Mouse (Mus musculus) bone marrow macrophage, adult 2 months (primary cell): ENCODE results near the gene Plpp1. TPM values are rescaled to one million over a fixed set of nuclear protein-coding genes. Genes with fewer than 3 reads are reported as not detected.

Source experiments
- H3K27ac ChIP-seq: 2 replicates; pipeline ENCODE4 v1.5.1; 2012; ENCODE audit warnings: low read depth, low read length; ENCODE audit not compliant: insufficient read depth
- H3K4me1 ChIP-seq: 2 replicates; pipeline ENCODE4 v1.6.1; 2012; ENCODE audit warnings: low read length; ENCODE audit not compliant: control insufficient read depth, insufficient read depth
- H3K4me3 ChIP-seq: 2 replicates; pipeline ENCODE4 v1.5.1; 2012; ENCODE audit warnings: mild to moderate bottlenecking, low read length, moderate library complexity; ENCODE audit not compliant: insufficient read depth
- CTCF ChIP-seq: IDR thresholded peaks from 2 replicates; pipeline ENCODE4 v1.5.1; 2012; ENCODE audit warnings: low read depth, mild to moderate bottlenecking, low read length, moderate library complexity
- POLR2A ChIP-seq: IDR thresholded peaks from 2 replicates; pipeline ENCODE4 v1.6.1; 2012; ENCODE audit warnings: mild to moderate bottlenecking, low read depth, low read length, borderline replicate concordance
- polyA plus RNA-seq: library from polyadenylated mRNA; stranded (reverse); fragments of >200 nt; gene quantifications from 2 replicates; pipeline ENCODE4 v1.2.4, GENCODE M21; 2012; ENCODE audit not compliant: missing spikeins, insufficient read depth, insufficient read length

Plpp1 gene
- polyA plus RNA-seq, 1 experiment = 1.8 TPM

DNA sequence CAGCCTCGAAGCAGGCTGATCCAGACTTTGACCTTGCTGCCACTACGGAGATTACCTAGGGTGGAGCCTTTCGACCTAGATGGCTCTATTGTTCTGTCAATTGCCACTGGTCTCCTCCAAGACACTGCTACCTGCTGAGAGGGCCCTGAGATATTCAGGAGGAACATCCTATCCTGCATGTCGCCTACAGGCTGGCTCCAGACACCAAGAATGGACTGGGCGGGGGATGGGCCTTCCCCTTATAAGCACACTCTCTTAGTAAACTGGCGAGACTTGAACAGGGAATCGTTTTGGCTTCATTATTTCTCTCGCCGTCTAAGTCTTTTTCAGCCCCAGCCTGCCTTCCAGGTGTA, 1.7 kb upstream of the Plpp1 start:
- H3K4me1 ChIP-seq = peaks cover 16% of the 10 kb centered on the region
- TF ChIP-seq CTCF (no peak), POLR2A (no peak)

DNA sequence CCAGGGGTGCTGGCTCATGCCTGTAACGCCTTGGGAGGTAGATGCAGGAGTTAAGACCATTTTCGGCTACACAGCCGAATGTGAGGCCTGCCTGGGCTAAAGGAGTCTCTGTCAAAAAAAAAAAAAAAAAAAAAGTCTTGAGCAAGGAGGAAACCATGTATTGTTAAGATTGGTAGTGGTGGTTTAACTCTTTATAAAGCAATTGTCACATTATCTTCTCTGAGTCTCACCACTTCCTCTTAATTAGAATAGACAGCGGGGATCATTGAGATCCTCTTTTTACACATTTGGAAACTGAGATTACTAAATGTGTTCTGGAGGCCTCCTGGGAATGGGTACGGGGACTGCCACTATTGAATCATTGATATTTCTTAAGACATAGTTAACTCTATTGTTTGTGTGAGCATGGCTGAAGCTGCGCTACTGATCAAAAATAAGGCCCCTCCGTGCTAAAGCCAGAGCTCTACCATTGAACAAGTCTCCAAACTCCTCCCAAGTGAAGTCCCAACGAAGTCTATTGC, 811 bp upstream of the Plpp1 start:
- H3K4me3 ChIP-seq = no peak overlapping the region; the same call in 1 of the 2 replicates

More for the DNA sequence above, 1.7 kb upstream of the Plpp1 start:
- Histone ChIP-seq H3K4me3 (no peak overlapping the region), H3K27ac (no peak overlapping the region)

GRCm38 (mm10) chr13:112801381-112802004, 901 bp downstream of the Plpp1 start:
- no peak overlapping the region for H3K27ac ChIP-seq

More for the DNA sequence above, 811 bp upstream of the Plpp1 start:
- Histone ChIP-seq H3K4me1 (peaks cover 16% of the 10 kb centered on the region), H3K27ac (peak overlapping the region; percentile 22)
- TF ChIP-seq POLR2A (no peak), CTCF (no peak)

DNA sequence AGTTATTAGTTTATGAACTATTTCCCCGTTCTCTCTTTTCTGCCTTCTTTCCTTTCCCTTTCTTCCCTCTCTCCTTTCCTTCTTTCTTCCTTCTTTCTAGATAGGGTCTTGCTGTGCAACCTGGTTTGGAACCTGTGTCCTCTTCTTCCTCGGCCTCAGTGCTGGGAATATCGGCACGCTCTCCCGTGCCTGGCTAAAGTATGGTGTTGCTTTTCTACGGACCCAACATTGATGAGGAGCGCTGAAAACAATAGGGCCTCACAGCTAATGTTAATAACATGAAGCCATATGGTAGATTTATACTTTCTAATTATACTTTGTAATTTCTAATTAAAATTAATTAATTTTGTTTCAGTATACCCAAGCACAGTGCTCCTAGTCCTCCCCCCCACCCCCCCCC, 2.5 kb downstream of the Plpp1 start:
- H3K4me3 ChIP-seq = no peak overlapping the region

More at GRCm38 (mm10) chr13:112801381-112802004, 901 bp downstream of the Plpp1 start:
- TF ChIP-seq POLR2A = no peak
- TF ChIP-seq CTCF = no peak
- peaks cover 16% of the 10 kb centered on the region for H3K4me1 ChIP-seq
- peak overlapping the region; percentile 76 for H3K4me3 ChIP-seq

DNA sequence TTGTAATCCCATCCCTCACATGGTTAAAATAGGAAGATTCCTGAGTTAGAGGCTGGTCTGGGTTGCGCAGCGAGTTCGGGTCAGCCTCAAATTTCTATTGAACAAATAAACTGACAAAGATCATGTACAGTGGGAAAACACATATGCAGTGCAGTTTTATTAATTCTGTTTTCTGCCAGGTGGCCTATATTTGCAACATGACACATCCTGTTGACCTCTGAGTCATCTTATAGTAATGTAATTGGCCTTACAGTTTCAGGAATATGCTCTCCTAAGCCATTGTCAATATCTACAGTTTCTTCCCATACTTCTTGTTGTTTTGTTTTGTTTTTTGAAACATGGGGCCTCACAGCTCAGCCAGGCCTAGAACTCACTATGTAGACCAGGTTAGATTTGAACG, 3.1 kb downstream of the Plpp1 start:
- no peak for TF ChIP-seq CTCF
- TF ChIP-seq POLR2A = no peak
- Histone ChIP-seq H3K4me3 (no peak overlapping the region), H3K27ac (no peak overlapping the region), H3K4me1 (peaks cover 16% of the 10 kb centered on the region)

More for the DNA sequence above, 2.5 kb downstream of the Plpp1 start:
- TF ChIP-seq CTCF (no peak), POLR2A (no peak)
- Histone ChIP-seq H3K27ac (no peak overlapping the region), H3K4me1 (peaks cover 16% of the 10 kb centered on the region)

DNA sequence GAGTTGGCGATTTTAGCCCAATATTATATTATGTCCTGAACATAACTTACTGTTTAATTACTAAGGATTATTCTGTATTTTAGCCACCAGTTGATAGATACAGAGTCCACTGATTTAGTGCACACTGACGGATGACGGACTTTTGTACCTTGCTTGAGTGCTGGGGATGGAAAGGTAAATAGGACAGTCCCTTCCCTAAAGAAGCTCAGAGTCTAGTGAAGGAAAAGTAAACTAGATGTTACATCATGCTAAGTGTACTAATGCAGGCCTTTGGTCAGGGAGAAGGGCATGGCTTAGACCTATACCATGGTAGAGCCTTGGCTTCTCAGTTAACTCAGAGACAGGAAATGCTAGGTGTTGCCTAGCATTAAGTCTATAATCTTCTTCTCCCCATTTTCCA, 4.9 kb downstream of the Plpp1 start:
- Histone ChIP-seq H3K4me1 (peaks cover 11% of the 10 kb centered on the region), H3K27ac (no peak overlapping the region), H3K4me3 (no peak overlapping the region)
- no peak for TF ChIP-seq POLR2A

DNA sequence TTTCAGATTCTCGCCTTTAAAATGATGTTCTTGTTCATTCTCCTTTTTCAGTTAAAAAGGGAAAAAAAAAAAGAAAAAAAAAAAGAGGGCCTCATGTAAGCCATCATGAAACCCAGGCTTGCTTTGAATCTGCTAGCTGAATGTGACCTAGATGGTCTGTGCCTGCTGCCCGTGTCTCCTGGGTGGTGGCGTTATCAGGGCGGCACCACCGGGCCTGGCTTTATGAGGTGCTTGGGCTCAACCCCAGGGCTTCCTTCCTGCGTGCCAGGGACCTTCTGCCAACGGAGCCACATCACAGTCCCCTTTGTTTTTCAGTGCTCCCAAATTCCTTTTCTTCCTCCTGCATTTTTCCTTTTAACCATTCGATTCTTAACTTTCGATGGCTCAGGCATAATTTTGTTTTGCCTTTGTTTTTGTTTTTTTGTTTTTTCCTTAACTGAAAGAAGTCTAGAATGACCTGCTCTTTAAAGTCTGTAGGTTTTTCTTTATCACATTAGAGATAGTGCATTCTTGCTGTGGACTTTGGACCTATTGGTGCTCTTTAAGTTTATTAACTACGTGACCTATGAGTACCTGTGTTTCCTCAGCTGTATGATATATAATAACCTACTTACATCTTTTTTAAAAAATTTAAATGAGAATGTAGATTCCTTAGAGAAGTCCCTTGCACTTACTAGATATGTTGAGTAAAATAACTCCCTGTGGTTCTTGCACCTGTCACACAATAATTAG, 7.5 kb downstream of the Plpp1 start:
- no peak overlapping the region for H3K27ac ChIP-seq
- no peak overlapping the region for H3K4me3 ChIP-seq
- TF ChIP-seq CTCF (no peak), POLR2A (no peak)
- H3K4me1 ChIP-seq = peaks cover 21% of the 10 kb centered on the region

GRCm38 (mm10) chr13:112809504-112810247, 9.1 kb downstream of the Plpp1 start:
- no peak overlapping the region for H3K27ac ChIP-seq
- H3K4me3 ChIP-seq = no peak overlapping the region
- TF ChIP-seq CTCF (no peak), POLR2A (no peak)
- peaks cover 18% of the 10 kb centered on the region for H3K4me1 ChIP-seq

DNA sequence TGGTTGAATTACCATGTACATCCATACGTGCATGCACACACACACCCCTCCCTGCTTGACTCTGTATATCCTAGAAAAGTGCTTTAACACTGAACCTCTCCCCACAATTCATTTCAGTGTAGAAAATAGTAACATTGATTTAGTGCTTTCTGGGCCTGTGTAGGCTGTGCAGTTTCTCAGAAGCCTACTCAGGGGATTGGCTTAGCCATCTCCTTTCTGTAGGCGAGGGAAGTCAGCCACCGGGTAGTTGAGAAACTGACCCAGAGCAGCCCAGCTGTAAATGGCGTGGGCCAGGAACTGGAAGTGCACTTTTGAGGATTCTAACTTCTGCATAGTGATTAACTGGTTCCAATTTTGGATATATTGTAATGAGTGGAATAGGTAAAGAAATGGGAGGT, 9.7 kb downstream of the Plpp1 start:
- Histone ChIP-seq H3K4me1 (peaks cover 18% of the 10 kb centered on the region), H3K27ac (no peak overlapping the region)
- TF ChIP-seq CTCF (no peak), POLR2A (no peak)

More for the DNA sequence above, 9.7 kb downstream of the Plpp1 start:
- H3K4me3 ChIP-seq = no peak overlapping the region
